Comparison of ENCODE assay signal across 22 mouse cellular contexts in the genomic region with DNA sequence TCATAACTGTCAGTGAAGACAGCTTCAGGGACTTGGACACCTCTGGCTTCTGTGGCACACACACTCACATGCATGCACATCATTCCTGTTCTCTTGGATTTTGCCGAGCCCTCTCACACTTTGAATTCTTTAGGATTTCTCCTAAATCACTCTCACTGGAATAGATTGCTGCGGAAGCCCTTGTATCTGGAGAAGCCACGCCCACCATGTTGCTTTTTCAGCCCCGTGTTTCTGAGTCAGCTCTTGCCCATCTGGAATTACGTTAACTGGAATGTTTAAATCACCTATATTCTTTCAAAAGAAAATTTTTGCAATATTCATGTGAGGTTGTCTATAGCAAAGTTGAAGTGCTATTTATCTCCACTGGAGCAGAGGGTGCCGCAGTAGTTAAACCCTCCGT.
DNase-seq lines count a peak whose midpoint lies in the region; ATAC-seq lines count a peak whose summit lies in the region.
"Had no signal": no experiment of that assay in that cellular context is flagged by ENCODE, and none has a peak within 500 bp of the region (broad histone marks: within the 10 kb centered on the region; RNA-seq: fewer than 3 reads in every experiment).

No protein-coding gene starts in this region.

- no peaks in the 10 kb centered on the region for H3K9me3 ChIP-seq in forebrain, embryonic 11.5 days (ENCODE audit: control insufficient read depth, low read length)
- no peaks in the 10 kb centered on the region for H3K9me3 ChIP-seq in forebrain, embryonic 15.5 days
- H3K9me3 ChIP-seq in midbrain, embryonic 11.5 days (ENCODE audit: control insufficient read depth, low read length): no peaks in the 10 kb centered on the region; the same call in 1 of the 2 replicates
- no peaks in the 10 kb centered on the region; the same call in 1 of the 2 replicates for H3K9me3 ChIP-seq in midbrain, embryonic 14.5 days (ENCODE audit: control insufficient read depth, low read length)
- H3K9me3 ChIP-seq: embryonic facial prominence, embryonic 10.5 days; embryonic facial prominence, embryonic 12.5 days; forebrain, embryonic 12.5 days; G1E had no signal

- H3K4me1 ChIP-seq in forebrain, embryonic 11.5 days (replicated peaks; ENCODE audit: control insufficient read depth, insufficient read depth, low read length): peaks cover 5% of the 10 kb centered on the region; the same call in 1 of the 2 replicates
- H3K4me1 ChIP-seq in forebrain, embryonic 15.5 days: peaks cover 22% of the 10 kb centered on the region
- peaks cover 14% of the 10 kb centered on the region for H3K4me1 ChIP-seq in midbrain, embryonic 11.5 days (ENCODE audit: control insufficient read depth, insufficient read depth, low read length)
- H3K4me1 ChIP-seq in midbrain, embryonic 14.5 days (ENCODE audit: control insufficient read depth, insufficient read depth, low read length): peaks cover 17% of the 10 kb centered on the region

- no peak overlapping the region for H3K4me2 ChIP-seq in forebrain, embryonic 11.5 days (ENCODE audit: low read depth, low read length, severe bottlenecking)
- no peak overlapping the region for H3K4me2 ChIP-seq in forebrain, embryonic 15.5 days (replicated peaks)
- H3K4me2 ChIP-seq in midbrain, embryonic 11.5 days: no peak overlapping the region
- H3K4me2 ChIP-seq in midbrain, embryonic 14.5 days (ENCODE audit: low read length): no peak overlapping the region
- H3K4me2 ChIP-seq: embryonic facial prominence, embryonic 12.5 days; forebrain, embryonic 12.5 days had no signal

- no peak overlapping the region for H3K27ac ChIP-seq in forebrain, embryonic 11.5 days (ENCODE audit: low read depth, low read length)
- H3K27ac ChIP-seq in forebrain, embryonic 15.5 days (replicated peaks): no peak overlapping the region
- no peak overlapping the region for H3K27ac ChIP-seq in midbrain, embryonic 11.5 days (ENCODE audit: low read depth, low read length)
- H3K27ac ChIP-seq in midbrain, embryonic 14.5 days (replicated peaks; ENCODE audit: low read depth, low read length): no peak overlapping the region
- H3K27ac ChIP-seq: embryonic facial prominence, embryonic 10.5 days; embryonic facial prominence, embryonic 12.5 days; forebrain, embryonic 12.5 days had no signal

- no peak overlapping the region for H3K4me3 ChIP-seq in forebrain, embryonic 11.5 days (ENCODE audit: low read depth, low read length)
- no peak overlapping the region for H3K4me3 ChIP-seq in forebrain, embryonic 15.5 days
- H3K4me3 ChIP-seq in midbrain, embryonic 11.5 days (ENCODE audit: low read depth, low read length): no peak overlapping the region
- no peak overlapping the region for H3K4me3 ChIP-seq in midbrain, embryonic 14.5 days (replicated peaks; ENCODE audit: low read depth, low read length)
- H3K4me3 ChIP-seq: embryonic facial prominence, embryonic 10.5 days; embryonic facial prominence, embryonic 12.5 days; forebrain, embryonic 12.5 days had no signal

- no peak for ATAC-seq in forebrain, embryonic 11.5 days (replicated peaks; ENCODE audit: low FRiP score)
- no peak for ATAC-seq in forebrain, embryonic 15.5 days (replicated peaks)
- no peak for ATAC-seq in midbrain, embryonic 11.5 days (ENCODE audit: low FRiP score)
- no peak for ATAC-seq in midbrain, embryonic 14.5 days (ENCODE audit: low FRiP score, low TSS enrichment)
- ATAC-seq: CD4-positive, CD25-positive, alpha-beta regulatory T cell, adult 4 months; forebrain, embryonic 14.5 days; forebrain, postnatal 0 days had no signal

- no peaks in the 10 kb centered on the region; the same call in 1 of the 2 replicates for H3K36me3 ChIP-seq in forebrain, embryonic 11.5 days (ENCODE audit: control insufficient read depth, insufficient read depth, low read length)
- no peaks in the 10 kb centered on the region for H3K36me3 ChIP-seq in forebrain, embryonic 15.5 days
- no peaks in the 10 kb centered on the region for H3K36me3 ChIP-seq in midbrain, embryonic 11.5 days (ENCODE audit: control insufficient read depth, insufficient read depth, low read length)
- H3K36me3 ChIP-seq in midbrain, embryonic 14.5 days (ENCODE audit: control insufficient read depth, insufficient read depth, low read length): no peaks in the 10 kb centered on the region
- H3K36me3 ChIP-seq: embryonic facial prominence, embryonic 10.5 days; embryonic facial prominence, embryonic 12.5 days; forebrain, embryonic 12.5 days; G1E had no signal

- H3K27me3 ChIP-seq in forebrain, embryonic 11.5 days (ENCODE audit: control insufficient read depth, insufficient read depth, low read length): no peaks in the 10 kb centered on the region
- H3K27me3 ChIP-seq in forebrain, embryonic 15.5 days: no peaks in the 10 kb centered on the region
- H3K27me3 ChIP-seq in midbrain, embryonic 11.5 days (ENCODE audit: control insufficient read depth, insufficient read depth, low read length): no peaks in the 10 kb centered on the region
- H3K27me3 ChIP-seq in midbrain, embryonic 14.5 days (ENCODE audit: control insufficient read depth, insufficient read depth, low read length): no peaks in the 10 kb centered on the region
- H3K27me3 ChIP-seq: CH12.LX; embryonic facial prominence, embryonic 12.5 days had no signal

- DNase-seq in forebrain, embryonic 11.5 days (ENCODE audit: low spot score): peak; percentile 28
- DNase-seq in midbrain, embryonic 11.5 days (ENCODE audit: low spot score, missing footprints): peak; percentile 47
- DNase-seq in midbrain, embryonic 14.5 days: no peak
- no peak for DNase-seq in layer of hippocampus, adult 9-10 months (ENCODE audit: low spot score)
- DNase-seq: adrenal gland, adult 2 months; adrenal gland, postnatal 10 days; adrenal gland, postnatal 25 days; B cell, adult 2 months; cerebellum, adult 11-12 months; cerebellum, adult 2 months; cerebellum, adult 9-10 months; cerebellum, postnatal 10 days; cerebellum, postnatal 25 days; forebrain, postnatal 0 days had no signal

- WGBS in forebrain, embryonic 11.5 days: 90% methylated on average over 7 of the region's 7 CpGs
- 78% methylated on average over 7 of the region's 7 CpGs for WGBS in forebrain, embryonic 15.5 days
- 86% methylated on average over 7 of the region's 7 CpGs for WGBS in midbrain, embryonic 11.5 days
- WGBS in midbrain, embryonic 14.5 days: 86% methylated on average over 7 of the region's 7 CpGs

- H3K9ac ChIP-seq in forebrain, embryonic 11.5 days (ENCODE audit: low read length): no peak overlapping the region
- no peak overlapping the region for H3K9ac ChIP-seq in forebrain, embryonic 15.5 days (replicated peaks)
- no peak overlapping the region for H3K9ac ChIP-seq in midbrain, embryonic 11.5 days (ENCODE audit: low read length)
- H3K9ac ChIP-seq in midbrain, embryonic 14.5 days (replicated peaks; ENCODE audit: low read length): no peak overlapping the region
- H3K9ac ChIP-seq: embryonic facial prominence, embryonic 12.5 days; forebrain, embryonic 12.5 days; forebrain, postnatal 0 days had no signal

Comparison
In these comparisons a context has a peak if more than half of its experiments do, and no peak if none do; other contexts are left out.
1. DNase-seq: peak in forebrain, embryonic 11.5 days (single experiment) and midbrain, embryonic 11.5 days (single experiment); none in midbrain, embryonic 14.5 days (single experiment) and layer of hippocampus, adult 9-10 months (single experiment).